Mouse (Mus musculus): ENCODE results near the gene 1110008P14Rik. TPM values are rescaled to one million over a fixed set of nuclear protein-coding genes. Genes with fewer than 3 reads are reported as not detected.

The 1110008P14Rik gene
- polyA plus RNA-seq, 1 experiment = 153 TPM

DNA sequence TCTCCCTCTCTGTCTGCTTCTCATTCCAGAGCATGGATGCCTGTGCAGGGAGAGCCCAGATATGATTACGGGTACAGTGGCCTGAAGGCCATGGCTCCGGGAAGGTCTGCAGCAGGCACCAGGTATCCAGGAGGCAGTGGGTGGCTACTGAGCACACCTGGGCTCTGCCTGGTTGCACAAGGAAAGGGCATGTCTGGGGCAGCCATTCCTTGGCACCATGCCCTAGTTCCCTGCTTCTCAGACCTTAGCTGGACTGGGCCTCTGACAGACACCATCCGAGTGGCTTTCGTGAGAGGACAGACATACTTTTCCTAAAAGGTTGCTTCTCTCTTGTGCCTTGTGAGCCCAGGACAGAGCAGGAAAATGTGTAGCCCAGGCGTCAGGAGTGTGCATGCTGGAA, 10.3 kb upstream of the 1110008P14Rik start:
- Histone ChIP-seq H3K79me2 (ENCODE audit: control insufficient read depth, insufficient read depth) (peaks cover 6% of the 10 kb centered on the region), H3ac (ENCODE audit: control insufficient read depth, insufficient read length) (no peak overlapping the region), H3K36me3 (ENCODE audit: control insufficient read depth, insufficient read depth) (no peaks in the 10 kb centered on the region), H3K27me3 (ENCODE audit: control insufficient read depth, insufficient read depth, insufficient read length) (peaks cover 7% of the 10 kb centered on the region), H3K4me2 (ENCODE audit: low read depth) (no peak overlapping the region), H3K4me3 (no peak overlapping the region)
- no peak for TF ChIP-seq MAX (IDR thresholded peaks at IDR 0.05; ENCODE audit: low read depth)

DNA sequence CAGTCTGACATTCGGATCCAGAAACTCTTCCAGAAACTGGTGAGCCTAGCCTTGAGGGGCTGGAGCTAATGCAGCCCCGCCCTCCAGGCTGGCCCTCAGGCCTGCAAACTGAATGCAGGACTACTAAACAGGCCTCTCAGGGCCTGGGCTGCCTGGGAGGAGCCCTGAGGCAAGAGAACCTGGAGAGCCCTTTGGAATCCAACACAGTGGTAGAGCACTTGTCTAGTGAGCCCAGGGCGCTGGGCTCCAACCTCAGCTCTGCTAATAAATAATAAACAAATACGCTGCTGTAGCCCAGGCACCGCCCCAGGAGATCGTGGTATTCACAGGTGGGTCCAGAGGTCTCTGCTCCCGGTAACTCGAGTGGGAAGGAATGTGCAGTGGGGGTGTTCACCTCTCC, 9.1 kb upstream of the 1110008P14Rik start:
- Histone ChIP-seq H3K4me3 (no peak overlapping the region), H3ac (ENCODE audit: control insufficient read depth, insufficient read length) (no peak overlapping the region), H3K79me2 (ENCODE audit: control insufficient read depth, insufficient read depth) (no peaks in the 10 kb centered on the region), H3K4me2 (ENCODE audit: low read depth) (no peak overlapping the region), H3K27me3 (ENCODE audit: control insufficient read depth, insufficient read depth, insufficient read length) (peaks cover 12% of the 10 kb centered on the region), H3K36me3 (ENCODE audit: control insufficient read depth, insufficient read depth) (no peaks in the 10 kb centered on the region)
- TF ChIP-seq TCF3 (IDR thresholded peaks at IDR 0.05; ENCODE audit: insufficient read length, low read depth) (no peak), CEBPB (IDR thresholded peaks at IDR 0.05; ENCODE audit: insufficient read depth, poor library complexity, severe bottlenecking) (no peak), E2F4 (IDR thresholded peaks at IDR 0.05; ENCODE audit: insufficient read depth) (no peak), POLR2AphosphoS2 (IDR thresholded peaks at IDR 0.05; ENCODE audit: insufficient read length, low read depth) (no peak), MAX (IDR thresholded peaks at IDR 0.05; ENCODE audit: low read depth) (no peak), TCF12 (IDR thresholded peaks at IDR 0.05; ENCODE audit: insufficient read depth, poor library complexity, severe bottlenecking) (no peak), MYOD1 (IDR thresholded peaks at IDR 0.05; ENCODE audit: control insufficient read depth in 1 of 3, insufficient read length in 2 of 3, low read depth in 2 of 3) (no peak), POLR2A (IDR thresholded peaks at IDR 0.05; ENCODE audit: insufficient read length, low read depth) (no peak), USF1 (IDR thresholded peaks at IDR 0.05; ENCODE audit: low read depth) (no peak), REST (IDR thresholded peaks at IDR 0.05; ENCODE audit: insufficient read depth, insufficient read length) (no peak), MYOG (IDR thresholded peaks at IDR 0.05; ENCODE audit: control insufficient read depth in 1 of 3, insufficient read depth in 1 of 3, insufficient read length in 2 of 3, low read depth in 2 of 3) (no peak), SRF (IDR thresholded peaks at IDR 0.05; ENCODE audit: control insufficient read depth, insufficient read length, low read depth) (no peak)

DNA sequence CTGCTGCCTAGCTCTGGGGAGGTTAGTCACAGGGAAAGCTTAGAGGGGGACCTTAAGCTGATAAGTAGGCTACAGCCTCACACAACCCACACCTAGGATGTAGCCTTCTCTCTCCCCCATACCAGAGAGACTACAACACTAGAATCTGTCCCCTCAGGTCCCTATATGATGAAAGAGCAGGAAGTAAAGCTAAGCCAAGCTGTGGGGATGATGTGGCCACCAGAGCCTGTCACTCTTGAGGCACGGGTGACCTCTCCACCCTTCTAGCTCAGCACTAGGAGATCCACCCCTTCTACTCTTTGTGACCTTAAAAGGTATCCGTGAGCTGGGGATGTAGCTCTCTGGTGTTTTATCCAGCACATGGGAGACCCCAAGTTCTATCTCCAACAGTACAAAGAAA, 7.4 kb upstream of the 1110008P14Rik start:
- no peak overlapping the region for H3K4me2 ChIP-seq (ENCODE audit: low read depth)
- no peak overlapping the region for H3ac ChIP-seq (ENCODE audit: control insufficient read depth, insufficient read length)
- H3K36me3 ChIP-seq (ENCODE audit: control insufficient read depth, insufficient read depth) = no peaks in the 10 kb centered on the region
- no peak for TF ChIP-seq MYOD1 (IDR thresholded peaks at IDR 0.05; ENCODE audit: control insufficient read depth in 1 of 3, insufficient read length in 2 of 3, low read depth in 2 of 3)
- TF ChIP-seq TCF3 (IDR thresholded peaks at IDR 0.05; ENCODE audit: insufficient read length, low read depth) = no peak
- no peak for TF ChIP-seq POLR2AphosphoS2 (IDR thresholded peaks at IDR 0.05; ENCODE audit: insufficient read length, low read depth)
- no peak for TF ChIP-seq POLR2A (IDR thresholded peaks at IDR 0.05; ENCODE audit: insufficient read length, low read depth)
- no peak for TF ChIP-seq CEBPB (IDR thresholded peaks at IDR 0.05; ENCODE audit: insufficient read depth, poor library complexity, severe bottlenecking)
- TF ChIP-seq TCF12 (IDR thresholded peaks at IDR 0.05; ENCODE audit: insufficient read depth, poor library complexity, severe bottlenecking) = no peak
- no peak for TF ChIP-seq E2F4 (IDR thresholded peaks at IDR 0.05; ENCODE audit: insufficient read depth)
- TF ChIP-seq USF1 (IDR thresholded peaks at IDR 0.05; ENCODE audit: low read depth) = no peak
- no peak for TF ChIP-seq MAX (IDR thresholded peaks at IDR 0.05; ENCODE audit: low read depth)
- TF ChIP-seq SRF (IDR thresholded peaks at IDR 0.05; ENCODE audit: control insufficient read depth, insufficient read length, low read depth) = no peak
- no peak for TF ChIP-seq REST (IDR thresholded peaks at IDR 0.05; ENCODE audit: insufficient read depth, insufficient read length)
- TF ChIP-seq MYOG (IDR thresholded peaks at IDR 0.05; ENCODE audit: control insufficient read depth in 1 of 3, insufficient read depth in 1 of 3, insufficient read length in 2 of 3, low read depth in 2 of 3) = no peak
- H3K27me3 ChIP-seq (ENCODE audit: control insufficient read depth, insufficient read depth, insufficient read length) = peaks cover 19% of the 10 kb centered on the region
- H3K79me2 ChIP-seq (ENCODE audit: control insufficient read depth, insufficient read depth) = no peaks in the 10 kb centered on the region
- no peak overlapping the region for H3K4me3 ChIP-seq

DNA sequence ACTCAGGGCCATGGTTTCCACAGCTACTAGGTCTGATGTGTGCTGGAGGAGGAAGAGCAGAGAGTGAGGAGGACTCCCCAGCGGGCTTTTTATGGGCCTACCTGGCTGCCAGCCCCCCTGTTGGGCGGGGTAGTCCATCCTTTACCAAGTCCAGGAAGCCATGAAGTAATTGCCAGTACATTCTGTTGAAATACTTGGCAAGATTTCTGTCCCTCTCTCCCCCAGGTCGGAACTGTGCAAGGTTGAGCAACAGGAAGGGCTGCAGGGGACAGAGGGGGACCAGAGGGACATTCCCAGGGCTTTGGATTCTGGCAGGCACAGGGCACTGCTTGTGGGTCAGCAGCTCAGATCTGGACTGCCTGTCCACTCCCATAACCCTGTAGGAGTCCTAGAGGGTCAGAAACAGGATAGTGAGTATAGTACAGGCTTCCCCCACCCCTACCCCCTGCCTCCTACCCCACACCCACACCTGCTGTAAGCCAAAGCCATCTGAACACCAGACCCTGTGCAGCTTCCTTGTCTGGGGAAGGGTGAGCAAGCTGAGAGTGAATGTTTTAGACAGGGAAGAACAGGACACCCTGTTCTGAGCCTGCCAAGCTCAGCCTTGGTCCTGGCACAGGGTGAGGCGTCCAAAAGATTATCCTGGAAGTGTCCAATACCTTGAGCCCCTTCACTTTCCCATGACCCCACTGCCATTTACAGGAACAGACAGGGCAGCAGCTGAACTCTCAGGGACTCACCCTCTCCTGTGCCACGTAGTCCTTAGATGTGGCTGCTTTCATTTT, 6.2 kb upstream of the 1110008P14Rik start, which contains the start of gene Lcn2:
TSS of gene Lcn2 (minus strand) at position 547 of the 785 bp plus-strand sequence.
- H3K4me3 ChIP-seq = no peak within 1 kb of the TSS
- no peak within 1 kb of the TSS for H3K4me2 ChIP-seq (ENCODE audit: low read depth)
- H3K36me3 ChIP-seq (ENCODE audit: control insufficient read depth, insufficient read depth) = no peaks in the 10 kb centered on the region
- H3K79me2 ChIP-seq (ENCODE audit: control insufficient read depth, insufficient read depth) = no peaks in the 10 kb centered on the region
- H3K27me3 ChIP-seq (ENCODE audit: control insufficient read depth, insufficient read depth, insufficient read length) = peaks cover 19% of the 10 kb centered on the region
- no peak within 1 kb of the TSS for H3ac ChIP-seq (ENCODE audit: control insufficient read depth, insufficient read length)
- TF ChIP-seq MYOD1 (IDR thresholded peaks at IDR 0.05; ENCODE audit: control insufficient read depth in 1 of 3, insufficient read length in 2 of 3, low read depth in 2 of 3) (no peak), CEBPB (IDR thresholded peaks at IDR 0.05; ENCODE audit: insufficient read depth, poor library complexity, severe bottlenecking) (no peak), USF1 (IDR thresholded peaks at IDR 0.05; ENCODE audit: low read depth) (no peak)

DNA sequence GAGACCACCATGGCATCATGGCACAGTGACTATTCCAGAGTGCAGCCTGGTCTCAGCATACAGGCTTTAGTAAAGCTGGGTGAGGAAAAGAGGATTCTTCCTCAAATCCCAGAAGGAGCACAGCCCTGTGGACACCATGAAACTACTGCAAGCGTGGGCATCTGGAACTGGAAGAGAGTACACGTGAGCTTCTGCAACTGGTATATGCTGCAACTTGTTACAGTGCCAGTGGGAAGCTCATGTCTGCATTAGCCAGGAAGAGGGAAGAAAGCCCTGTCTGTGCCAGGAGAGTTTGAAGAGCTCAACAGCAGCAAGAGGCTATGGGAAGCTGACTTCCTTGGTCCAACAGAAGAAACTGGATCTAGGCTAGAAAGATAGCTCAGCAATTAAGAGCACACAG, 951 bp upstream of the 1110008P14Rik start:
- Histone ChIP-seq H3K36me3 (ENCODE audit: control insufficient read depth, insufficient read depth) (peaks cover 8% of the 10 kb centered on the region), H3K4me3 (peak overlapping the region; percentile 54), H3K79me2 (ENCODE audit: control insufficient read depth, insufficient read depth) (no peaks in the 10 kb centered on the region), H3ac (ENCODE audit: control insufficient read depth, insufficient read length) (no peak overlapping the region), H3K4me2 (ENCODE audit: low read depth) (no peak overlapping the region), H3K27me3 (ENCODE audit: control insufficient read depth, insufficient read depth, insufficient read length) (peaks cover 19% of the 10 kb centered on the region)
- TF ChIP-seq MYOG (IDR thresholded peaks at IDR 0.05; ENCODE audit: control insufficient read depth in 1 of 3, insufficient read depth in 1 of 3, insufficient read length in 2 of 3, low read depth in 2 of 3) (no peak), E2F4 (IDR thresholded peaks at IDR 0.05; ENCODE audit: insufficient read depth) (no peak), POLR2AphosphoS2 (IDR thresholded peaks at IDR 0.05; ENCODE audit: insufficient read length, low read depth) (no peak), REST (IDR thresholded peaks at IDR 0.05; ENCODE audit: insufficient read depth, insufficient read length) (no peak), MAX (IDR thresholded peaks at IDR 0.05; ENCODE audit: low read depth) (no peak), MYOD1 (IDR thresholded peaks at IDR 0.05; ENCODE audit: control insufficient read depth in 1 of 3, insufficient read length in 2 of 3, low read depth in 2 of 3) (no peak), USF1 (IDR thresholded peaks at IDR 0.05; ENCODE audit: low read depth) (no peak), TCF12 (IDR thresholded peaks at IDR 0.05; ENCODE audit: insufficient read depth, poor library complexity, severe bottlenecking) (no peak), SRF (IDR thresholded peaks at IDR 0.05; ENCODE audit: control insufficient read depth, insufficient read length, low read depth) (no peak), POLR2A (IDR thresholded peaks at IDR 0.05; ENCODE audit: insufficient read length, low read depth) (no peak), TCF3 (IDR thresholded peaks at IDR 0.05; ENCODE audit: insufficient read length, low read depth) (no peak), CEBPB (IDR thresholded peaks at IDR 0.05; ENCODE audit: insufficient read depth, poor library complexity, severe bottlenecking) (no peak)

Measured in myocyte (in vitro differentiated cells).